Mouse (Mus musculus) limb, embryonic 13.5 days (tissue): ENCODE data around the gene Ece1. TPM values are rescaled to one million over a fixed set of nuclear protein-coding genes. Genes with fewer than 3 reads are reported as not detected.
A peak's percentile ranks its signal among the peaks of the same experiment; 100 is the strongest.
"Not testable (repeated sequence)": the region's sequence is repeated elsewhere in the genome, so short reads cannot be mapped to it uniquely, and the experiment has no call there.

Source experiments
- ATAC-seq: fragments of 200-750 bp; cut with Nextera tagmentation; 2 replicates; pipeline ENCODE4 v1.8.0; 2017; ENCODE audit warnings: low read depth, moderate number of reproducible peaks, moderate TSS enrichment; ENCODE audit not compliant: low FRiP score
- H3K27ac ChIP-seq: fragments of 300-500 bp; sonication (generic); 2 replicates; pipeline ENCODE4 v1.5.1; 2015; ENCODE audit warnings: inconsistent platforms, mild to moderate bottlenecking, moderate library complexity
- H3K27me3 ChIP-seq: fragments of 300-500 bp; sonication (generic); 2 replicates; pipeline ENCODE4 v1.6.1; 2015; ENCODE audit warnings: mild to moderate bottlenecking, inconsistent platforms
- H3K36me3 ChIP-seq: fragments of 300-500 bp; sonication (generic); 2 replicates; pipeline ENCODE4 v1.6.1; 2015; ENCODE audit warnings: inconsistent platforms, mild to moderate bottlenecking, moderate library complexity
- H3K4me1 ChIP-seq: fragments of 300-500 bp; sonication (generic); 2 replicates; pipeline ENCODE4 v1.6.1; 2015; ENCODE audit warnings: inconsistent platforms
- H3K4me2 ChIP-seq: fragments of 300-500 bp; sonication (generic); replicated peaks from 2 replicates; pipeline ENCODE4 v1.6.1; 2015; ENCODE audit warnings: inconsistent platforms, mild to moderate bottlenecking, moderate library complexity
- H3K4me3 ChIP-seq: fragments of 300-500 bp; sonication (generic); 2 replicates; pipeline ENCODE4 v1.5.1; 2015; ENCODE audit warnings: moderate library complexity, mild to moderate bottlenecking, inconsistent platforms
- H3K9ac ChIP-seq: fragments of 300-500 bp; sonication (generic); 2 replicates; pipeline ENCODE4 v1.6.1; 2015; ENCODE audit warnings: mild to moderate bottlenecking, inconsistent platforms
- H3K9me3 ChIP-seq: fragments of 300-500 bp; sonication (generic); 2 replicates; pipeline ENCODE4 v1.6.1; 2016; ENCODE audit warnings: inconsistent platforms
- WGBS: fragments of 180-500 bp; shearing (Covaris S2); methylation state at CpG from one replicate; pipeline ENCODE4 v1.1.7; 2015; 5-methylcytosine and 5-hydroxymethylcytosine counted together
- polyA plus RNA-seq: library from polyadenylated mRNA; unstranded; fragments of >200 nt; fragmentation: Nextera tagmentation; extraction: Ambion mirVana; gene quantifications from 2 replicates; pipeline ENCODE4 v1.2.1, GENCODE M21; 2015

The Ece1 gene
- polyA plus RNA-seq, 1 experiment from 2014 or later, result 29.2 TPM

DNA sequence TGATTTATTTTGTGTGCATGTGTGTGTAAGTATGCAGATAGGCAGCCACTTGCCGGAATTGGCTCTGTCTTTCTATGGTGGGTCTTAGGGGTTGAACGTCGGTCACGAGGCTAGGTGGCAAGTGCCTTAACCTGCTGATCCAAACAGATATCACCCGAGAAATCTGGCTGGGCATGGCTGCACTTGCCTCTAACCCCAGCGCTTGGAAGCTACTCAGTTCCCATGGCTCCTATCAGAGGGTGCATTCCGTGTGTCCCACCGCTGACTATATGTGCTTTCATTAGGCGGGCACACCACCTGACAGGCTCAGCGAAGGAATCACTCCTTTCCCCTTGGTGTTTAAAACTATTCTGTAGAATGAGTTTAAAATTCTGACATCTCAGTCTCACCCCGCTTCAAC, 30.4 kb upstream of the Ece1 start:
- H3K4me3 ChIP-seq, result no peak overlapping the region
- H3K27me3 ChIP-seq, result peaks cover 25% of the 10 kb centered on the region
- WGBS, result 81% methylated on average over 11 of the region's 11 CpGs
- H3K4me2 ChIP-seq, result no peak overlapping the region
- no peak for ATAC-seq
- H3K9ac ChIP-seq, result no peak overlapping the region
- H3K27ac ChIP-seq, result no peak overlapping the region
- 0 out of 2 replicates have a peak, but pooled peaks cover 5% of the 10 kb centered on the region for H3K4me1 ChIP-seq
- no peaks in the 10 kb centered on the region for H3K36me3 ChIP-seq
- H3K9me3 ChIP-seq, result no peaks in the 10 kb centered on the region

DNA sequence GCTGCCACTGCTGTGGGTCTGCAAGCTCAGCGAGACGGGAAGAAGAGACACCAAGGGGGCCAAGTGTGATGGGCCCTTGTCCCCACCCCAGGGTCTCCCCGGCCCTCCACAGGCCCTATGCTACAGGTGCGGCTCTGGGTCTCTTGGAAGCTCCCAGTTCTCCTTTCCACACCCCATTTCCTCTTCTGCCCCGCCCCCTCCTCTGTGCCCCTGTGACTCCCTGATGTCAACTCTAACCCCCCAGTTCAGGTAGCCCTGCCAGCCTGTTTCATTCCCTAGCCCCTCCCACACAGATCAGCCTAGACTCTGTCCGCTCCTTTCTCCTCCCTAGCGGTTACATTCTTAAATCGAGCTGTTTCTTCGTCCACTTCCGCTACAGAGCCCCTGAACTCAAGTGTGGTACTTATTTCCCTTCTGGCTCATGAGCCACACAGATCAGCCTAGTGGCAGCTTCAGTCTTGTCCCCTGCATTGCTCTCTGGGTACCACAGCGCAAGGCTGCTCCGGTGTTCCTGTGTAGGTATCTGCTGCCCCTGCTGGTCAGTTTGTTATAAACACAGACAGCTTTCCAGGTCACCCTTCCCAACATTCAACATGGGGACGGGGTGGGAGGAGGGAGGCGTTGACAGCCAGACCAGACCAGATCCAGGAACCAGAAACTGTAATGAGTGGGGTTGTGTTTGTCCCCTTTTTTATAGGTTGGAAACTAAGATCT, 26.3 kb upstream of the Ece1 start:
- H3K36me3 ChIP-seq, result no peaks in the 10 kb centered on the region
- H3K4me3 ChIP-seq, result peak overlapping the region; percentile 18; the same call in 1 of the 2 replicates
- 11% methylated on average over 14 of the region's 14 CpGs for WGBS
- H3K9me3 ChIP-seq, result no peaks in the 10 kb centered on the region
- H3K4me2 ChIP-seq, result peak overlapping the region; percentile 55
- H3K4me1 ChIP-seq, result 0 out of 2 replicates have a peak, but pooled peaks cover 5% of the 10 kb centered on the region
- peak; percentile 78; the same call in 1 of the 2 replicates for ATAC-seq
- H3K9ac ChIP-seq, result peak overlapping the region; percentile 31; the same call in 1 of the 2 replicates
- no peak overlapping the region for H3K27ac ChIP-seq
- H3K27me3 ChIP-seq, result peaks cover 5% of the 10 kb centered on the region; the same call in 1 of the 2 replicates

DNA sequence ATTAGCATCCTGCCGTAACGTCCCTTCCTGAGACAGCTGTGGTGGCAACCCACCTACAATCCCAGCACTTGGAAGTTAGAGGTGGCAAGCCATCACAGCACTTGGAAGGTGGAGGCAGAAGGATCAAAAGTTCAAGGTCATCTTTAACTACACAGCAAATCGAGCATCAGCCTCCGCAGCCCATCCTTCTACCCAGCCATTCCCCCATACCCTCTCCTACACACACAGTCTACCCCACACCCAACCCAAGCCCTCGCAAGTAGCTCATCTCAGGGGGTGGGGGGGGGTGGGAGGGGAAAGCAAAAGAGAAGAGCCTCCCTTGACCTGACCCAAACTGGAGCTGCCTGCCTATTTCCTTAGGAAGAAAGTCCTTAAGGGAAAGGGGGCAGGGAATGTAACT, 25.3 kb upstream of the Ece1 start:
- Histone ChIP-seq H3K9ac (no peak overlapping the region), H3K9me3 (no peaks in the 10 kb centered on the region), H3K36me3 (no peaks in the 10 kb centered on the region), H3K4me1 (0 out of 2 replicates have a peak, but pooled peaks cover 5% of the 10 kb centered on the region), H3K27ac (no peak overlapping the region), H3K4me3 (no peak overlapping the region), H3K27me3 (peaks cover 4% of the 10 kb centered on the region), H3K4me2 (no peak overlapping the region)
- 89% methylated on average over 5 of the region's 5 CpGs for WGBS
- ATAC-seq, result no peak

DNA sequence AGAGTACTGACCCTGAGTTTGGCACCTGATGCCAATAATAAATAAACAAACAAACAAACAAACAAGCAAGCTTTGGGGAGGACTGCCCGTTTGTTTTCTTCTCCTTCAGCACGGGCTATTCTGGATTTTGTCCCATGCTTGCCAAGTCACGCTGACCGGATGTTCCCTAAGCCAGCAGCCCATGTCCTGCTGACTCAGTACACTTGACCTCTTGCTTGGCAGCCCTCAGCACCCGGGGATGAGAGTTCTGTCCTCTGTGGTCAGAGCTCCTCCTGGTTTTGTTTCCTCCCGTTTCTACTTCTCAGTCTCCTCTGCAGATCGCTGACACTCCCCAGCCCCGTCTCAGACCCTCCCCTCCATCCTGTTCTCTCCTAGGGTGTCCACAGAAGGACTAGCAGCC, 24.2 kb upstream of the Ece1 start:
- no peak for ATAC-seq

DNA sequence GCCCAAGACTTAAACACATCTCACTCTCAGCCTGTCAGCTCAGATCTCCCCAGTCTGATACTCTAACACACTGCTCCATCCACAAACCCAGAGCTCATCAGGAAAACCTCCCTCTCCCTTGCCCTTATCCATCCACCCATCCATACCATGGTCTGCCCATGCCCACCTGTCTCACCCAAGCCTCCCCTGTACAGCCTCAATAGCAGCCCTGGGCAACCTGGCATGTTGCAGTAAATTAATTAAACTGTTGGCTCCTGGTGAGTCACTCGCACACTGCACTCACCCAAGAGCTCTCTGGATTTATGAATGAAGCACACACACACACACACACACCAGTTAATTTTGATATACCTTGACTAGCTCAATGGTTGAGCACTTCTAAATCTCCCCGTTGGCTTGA, 23.2 kb upstream of the Ece1 start:
- no peaks in the 10 kb centered on the region for H3K36me3 ChIP-seq
- no peak overlapping the region for H3K4me2 ChIP-seq
- H3K4me3 ChIP-seq, result no peak overlapping the region
- WGBS, result 92% methylated on average over 2 of the region's 2 CpGs
- 0 out of 2 replicates have a peak, but pooled peaks cover 5% of the 10 kb centered on the region for H3K4me1 ChIP-seq
- H3K27ac ChIP-seq, result no peak overlapping the region
- no peak overlapping the region for H3K9ac ChIP-seq
- no peaks in the 10 kb centered on the region for H3K9me3 ChIP-seq
- no peak for ATAC-seq
- peaks cover 4% of the 10 kb centered on the region for H3K27me3 ChIP-seq

More for the DNA sequence above, 24.2 kb upstream of the Ece1 start:
- Histone ChIP-seq H3K27ac (no peak overlapping the region), H3K4me1 (0 out of 2 replicates have a peak, but pooled peaks cover 5% of the 10 kb centered on the region), H3K9me3 (no peaks in the 10 kb centered on the region), H3K4me3 (no peak overlapping the region), H3K36me3 (no peaks in the 10 kb centered on the region), H3K4me2 (no peak overlapping the region), H3K9ac (no peak overlapping the region), H3K27me3 (peaks cover 4% of the 10 kb centered on the region)
- 85% methylated on average over 8 of the region's 8 CpGs for WGBS

DNA sequence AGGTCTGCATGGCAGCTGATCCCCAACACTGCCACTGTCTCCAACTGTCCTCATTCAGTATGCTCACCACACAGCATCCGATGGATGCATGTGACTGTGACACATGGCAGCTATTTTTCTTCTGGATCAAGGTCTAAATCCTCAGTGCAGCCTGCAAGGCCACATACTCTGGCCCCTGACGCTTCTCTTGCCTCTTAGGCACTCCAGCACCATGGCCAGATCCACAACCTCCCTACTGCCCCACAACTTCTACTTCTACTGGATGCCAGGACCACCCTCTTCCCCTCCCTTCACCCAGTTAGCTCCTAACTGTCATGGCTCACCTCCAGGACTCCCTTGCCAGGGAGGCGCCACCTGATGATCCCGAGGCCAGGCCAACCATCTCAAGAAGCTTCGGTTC, 22.6 kb upstream of the Ece1 start:
- Histone ChIP-seq H3K27ac (no peak overlapping the region), H3K9me3 (no peaks in the 10 kb centered on the region), H3K4me3 (no peak overlapping the region), H3K27me3 (peaks cover 4% of the 10 kb centered on the region), H3K4me2 (no peak overlapping the region), H3K9ac (no peak overlapping the region), H3K4me1 (0 out of 2 replicates have a peak, but pooled peaks cover 5% of the 10 kb centered on the region), H3K36me3 (no peaks in the 10 kb centered on the region)
- ATAC-seq, result no peak
- WGBS, result 76% methylated on average over 5 of the region's 5 CpGs

DNA sequence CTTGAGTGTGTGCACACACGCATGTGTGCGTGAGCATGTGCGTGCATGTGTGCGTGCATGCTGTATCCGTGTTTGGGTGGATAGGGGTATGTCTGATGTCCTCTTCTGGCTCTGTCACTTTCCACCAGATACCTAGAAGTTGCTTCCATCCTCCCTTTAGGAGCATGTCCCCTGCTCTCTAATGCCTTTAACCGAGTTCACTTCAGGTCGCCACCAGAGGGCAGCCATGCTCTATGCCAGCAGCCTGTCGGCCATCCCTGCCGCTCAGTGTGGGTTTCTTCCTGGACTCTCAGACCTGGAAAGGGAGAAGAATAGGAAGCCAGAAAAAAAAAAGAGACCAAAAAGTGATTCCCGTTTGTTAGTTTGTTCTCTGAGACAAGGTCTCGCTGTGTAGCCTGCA, 17.4 kb upstream of the Ece1 start:
- no peak overlapping the region for H3K27ac ChIP-seq
- no peaks in the 10 kb centered on the region for H3K4me1 ChIP-seq
- 25% methylated on average over 11 of the region's 11 CpGs for WGBS
- H3K4me2 ChIP-seq, result no peak overlapping the region
- H3K9ac ChIP-seq, result no peak overlapping the region
- no peak overlapping the region for H3K4me3 ChIP-seq
- peaks cover 5% of the 10 kb centered on the region; the same call in 1 of the 2 replicates for H3K9me3 ChIP-seq
- no peaks in the 10 kb centered on the region for H3K36me3 ChIP-seq
- ATAC-seq, result no peak
- peaks cover 4% of the 10 kb centered on the region for H3K27me3 ChIP-seq

DNA sequence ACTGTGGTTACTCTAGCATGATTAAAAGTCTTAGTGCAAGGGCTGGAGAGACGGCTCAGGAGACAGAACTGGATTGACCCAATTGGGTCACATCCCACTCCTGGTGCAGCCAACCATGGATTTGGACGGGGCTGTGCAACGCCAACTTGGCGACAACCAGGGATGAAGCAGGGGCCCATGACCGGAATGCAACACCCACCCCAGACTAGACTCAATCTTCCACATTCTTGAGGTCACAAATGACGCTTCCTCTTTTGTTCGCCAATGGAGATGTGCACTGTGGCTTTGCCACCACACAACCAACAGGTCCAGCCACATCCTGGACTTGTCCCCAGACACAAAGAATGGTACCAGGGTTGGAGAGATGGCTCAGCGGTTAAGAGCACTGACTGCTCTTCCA, 14.4 kb upstream of the Ece1 start:
- WGBS, result 90% methylated on average over 8 of the region's 8 CpGs
- not testable (repeated sequence) for H3K27me3 ChIP-seq, H3K4me1 ChIP-seq, H3K27ac ChIP-seq, H3K9ac ChIP-seq, H3K4me2 ChIP-seq, H3K9me3 ChIP-seq, H3K36me3 ChIP-seq, ATAC-seq, H3K4me3 ChIP-seq

DNA sequence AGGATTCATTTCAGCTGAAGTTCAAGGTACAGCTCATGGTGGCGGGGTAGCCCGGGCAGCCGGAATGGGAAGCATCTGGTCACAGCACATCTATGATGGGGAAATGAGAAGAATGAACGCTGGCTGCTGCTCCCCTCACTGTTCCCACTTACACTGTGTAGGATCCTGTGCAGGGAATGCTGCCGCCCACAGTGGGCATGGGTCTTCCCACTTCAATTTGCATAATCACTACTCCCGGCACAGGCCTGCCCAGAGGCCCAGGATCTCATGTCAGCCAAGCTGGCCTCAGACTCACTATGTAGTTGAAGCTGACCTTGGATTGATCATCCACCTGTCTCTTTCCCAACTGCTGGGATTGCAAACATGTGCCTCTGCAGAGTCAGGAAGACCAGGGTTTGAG, 11.9 kb upstream of the Ece1 start:
- no peak overlapping the region for H3K4me2 ChIP-seq
- H3K9me3 ChIP-seq, result peaks cover 5% of the 10 kb centered on the region; the same call in 1 of the 2 replicates
- H3K27ac ChIP-seq, result no peak overlapping the region
- H3K4me3 ChIP-seq, result no peak overlapping the region
- no peak overlapping the region for H3K9ac ChIP-seq
- ATAC-seq, result no peak
- no peaks in the 10 kb centered on the region for H3K4me1 ChIP-seq
- 91% methylated on average over 6 of the region's 6 CpGs for WGBS
- H3K27me3 ChIP-seq, result no peaks in the 10 kb centered on the region
- no peaks in the 10 kb centered on the region for H3K36me3 ChIP-seq

DNA sequence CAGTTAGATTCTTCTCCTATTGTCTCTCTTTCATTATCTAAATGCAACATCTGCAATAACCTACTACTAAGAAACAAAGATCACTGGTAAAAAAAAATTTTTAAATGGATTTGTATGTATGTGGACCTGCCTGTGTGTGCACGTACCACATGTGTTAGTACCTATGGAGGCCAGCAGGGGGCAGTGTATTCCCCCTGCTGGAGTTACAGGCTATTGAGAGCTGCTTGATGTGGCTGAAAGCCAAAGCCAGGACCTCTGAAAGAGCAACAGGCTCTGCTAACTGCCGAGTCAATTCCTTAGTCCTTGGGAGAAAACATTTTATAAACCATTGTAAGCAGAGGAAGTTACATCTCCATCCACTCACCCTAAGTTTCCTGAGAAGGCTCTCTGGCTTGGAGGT, 10.6 kb upstream of the Ece1 start:
- Histone ChIP-seq H3K4me3 (no peak overlapping the region), H3K9me3 (peaks cover 5% of the 10 kb centered on the region; the same call in 1 of the 2 replicates), H3K9ac (no peak overlapping the region), H3K4me1 (peaks cover 5% of the 10 kb centered on the region; the same call in 1 of the 2 replicates), H3K36me3 (no peaks in the 10 kb centered on the region), H3K27me3 (no peaks in the 10 kb centered on the region), H3K27ac (no peak overlapping the region), H3K4me2 (no peak overlapping the region)
- 64% methylated on average over 2 of the region's 2 CpGs for WGBS
- ATAC-seq, result no peak

DNA sequence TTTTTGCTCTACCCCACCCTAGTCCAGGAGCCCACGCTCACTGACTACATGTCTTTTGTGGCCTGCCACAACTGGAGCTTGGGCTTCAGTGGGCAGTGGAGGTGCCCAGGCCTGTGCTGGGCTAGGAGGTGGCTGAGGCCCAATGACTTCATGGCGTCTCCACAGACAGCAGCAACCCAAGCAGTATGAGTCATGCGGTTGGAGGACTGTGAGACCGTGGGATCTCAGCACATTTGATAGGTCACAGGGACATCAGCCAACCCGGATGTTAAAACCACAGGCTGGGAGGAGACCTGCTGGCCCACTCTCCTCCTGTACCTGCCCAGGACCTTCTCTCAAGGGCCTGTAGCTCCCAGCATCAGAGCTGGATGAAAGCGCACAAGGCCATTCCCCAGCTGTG, 8.2 kb upstream of the Ece1 start:
- Histone ChIP-seq H3K4me2 (no peak overlapping the region), H3K9ac (no peak overlapping the region), H3K4me3 (no peak overlapping the region), H3K27ac (no peak overlapping the region), H3K27me3 (no peaks in the 10 kb centered on the region), H3K36me3 (no peaks in the 10 kb centered on the region), H3K4me1 (peaks cover 5% of the 10 kb centered on the region; the same call in 1 of the 2 replicates), H3K9me3 (peaks cover 2% of the 10 kb centered on the region; the same call in 1 of the 2 replicates)
- 91% methylated on average over 6 of the region's 6 CpGs for WGBS
- no peak for ATAC-seq

DNA sequence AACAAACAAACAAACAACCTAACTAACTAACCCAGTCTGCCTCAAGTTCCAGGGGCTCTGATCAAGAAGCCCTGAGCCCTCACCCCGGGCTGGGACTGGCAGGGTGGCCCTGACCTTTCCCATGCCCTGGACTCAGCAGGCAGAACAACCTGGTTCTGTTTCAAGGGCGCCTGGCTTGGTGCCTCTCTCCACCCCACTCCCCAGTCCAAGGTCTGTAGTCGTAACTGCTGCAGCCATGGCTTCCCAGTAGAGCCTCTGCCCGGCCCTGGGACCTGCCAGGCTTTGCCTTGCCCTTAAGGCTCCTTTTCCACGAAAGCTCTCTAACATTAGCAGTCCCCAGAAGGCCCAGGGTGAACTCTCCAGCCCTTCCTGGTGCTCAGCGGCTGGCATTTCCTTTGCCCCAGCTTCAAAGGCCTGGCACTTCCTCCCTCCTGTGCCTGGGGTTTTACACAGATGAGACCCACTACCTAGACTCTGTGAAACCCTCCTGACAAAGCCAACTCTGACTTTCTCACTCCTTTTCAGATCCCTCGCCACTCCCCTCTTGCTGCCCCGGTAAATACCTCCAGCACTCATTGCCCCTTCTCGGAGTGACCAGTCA, 6.2 kb upstream of the Ece1 start:
- Histone ChIP-seq H3K36me3 (no peaks in the 10 kb centered on the region), H3K9me3 (peaks cover 2% of the 10 kb centered on the region; the same call in 1 of the 2 replicates), H3K4me2 (no peak overlapping the region), H3K27ac (no peak overlapping the region), H3K9ac (no peak overlapping the region), H3K4me3 (no peak overlapping the region), H3K27me3 (no peaks in the 10 kb centered on the region), H3K4me1 (peaks cover 5% of the 10 kb centered on the region)
- WGBS, result 47% methylated on average over 9 of the region's 9 CpGs
- ATAC-seq, result no peak
